In the genomic region with DNA sequence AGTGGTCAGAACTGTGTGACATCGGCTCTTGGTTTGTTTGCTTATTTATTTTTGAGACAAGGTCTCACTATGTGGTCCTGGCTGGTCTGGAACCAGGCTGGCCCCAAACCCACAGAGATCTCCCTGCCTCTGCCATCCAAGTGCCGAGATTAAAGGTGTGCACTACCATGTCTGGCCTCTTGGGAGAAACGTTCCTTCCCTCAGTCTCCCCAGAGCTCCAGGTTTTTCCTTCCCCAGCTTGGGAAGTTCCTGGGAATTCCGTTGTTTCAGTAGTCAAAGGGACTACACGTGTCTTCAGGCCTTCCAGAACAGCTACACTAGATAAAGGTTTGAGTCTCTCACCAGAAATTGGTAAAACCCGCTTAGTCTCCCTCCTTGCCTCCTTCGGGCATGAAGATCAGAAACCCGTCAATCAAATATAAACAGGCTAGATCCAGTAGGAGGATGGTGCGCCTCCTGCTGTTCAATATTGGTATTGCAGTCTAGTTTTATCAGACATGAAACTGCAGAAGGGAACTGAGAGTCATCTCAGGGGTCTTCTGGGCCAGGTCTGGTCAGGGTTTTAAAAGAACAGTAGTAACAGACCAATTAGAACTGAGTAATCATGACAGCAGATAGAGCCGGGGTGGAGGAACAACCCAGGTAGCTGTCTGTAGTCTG, we compare ENCODE assay signal across 8 mouse cellular contexts. TPM values are rescaled to one million over a fixed set of nuclear protein-coding genes. Genes with fewer than 3 reads are reported as not detected.
DNase-seq lines count a peak whose midpoint lies in the region; ATAC-seq and TF ChIP-seq lines count a peak whose summit lies in the region.

No protein-coding gene starts in this region.

- H3K4me1 ChIP-seq in heart, embryonic 12.5 days (replicated peaks): peaks cover 16% of the 10 kb centered on the region
- peaks cover 11% of the 10 kb centered on the region for H3K4me1 ChIP-seq in liver, postnatal 0 days (ENCODE audit: insufficient read depth)

- 38% methylated on average over 10 of the region's 10 CpGs for WGBS in heart, embryonic 12.5 days
- WGBS in liver, postnatal 0 days (ENCODE audit: insufficient replicate concordance): 35% methylated on average over 10 of the region's 10 CpGs

- no peak overlapping the region for H3K9ac ChIP-seq in heart, embryonic 12.5 days
- peak overlapping the region; percentile 70 for H3K9ac ChIP-seq in liver, postnatal 0 days (replicated peaks)

- DNase-seq in heart, postnatal 10 days: peak; percentile 54 to 83
- DNase-seq in urinary bladder, postnatal 25 days (ENCODE audit: low spot score): peak; percentile 49
- no peak for DNase-seq in urinary bladder, postnatal 4 days (ENCODE audit: low spot score in 2 of 2)
- peak; percentile 62 for DNase-seq in embryo, embryonic 9.5 days (ENCODE audit: extremely low spot score)
- peak; percentile 66 for DNase-seq in liver, postnatal 0 days
- peak; percentile 90 for DNase-seq in splenic B cell, adult 2 months (ENCODE audit: low read depth, low spot score)
- DNase-seq in ovary, postnatal 10 days (ENCODE audit: low spot score): no peak

- peaks cover 44% of the 10 kb centered on the region for H3K27me3 ChIP-seq in heart, embryonic 12.5 days (replicated peaks)
- no peaks in the 10 kb centered on the region for H3K27me3 ChIP-seq in liver, postnatal 0 days (ENCODE audit: insufficient read depth, low read length)
- no peaks in the 10 kb centered on the region for H3K27me3 ChIP-seq in splenic B cell, adult 2 months (ENCODE audit: control insufficient read depth, insufficient read depth, low read length, poor library complexity, severe bottlenecking)

- intact Hi-C loops in heart, postnatal 10 days (cut with DNase I): loop anchor here (1.0 kb wide), 1 partner anchor 37 kb away; no protein-coding TSS in a partner anchor

- no peaks in the 10 kb centered on the region for H3K9me3 ChIP-seq in heart, embryonic 12.5 days (replicated peaks)
- no peaks in the 10 kb centered on the region for H3K9me3 ChIP-seq in liver, postnatal 0 days (ENCODE audit: low read length)

- TF ChIP-seq CTCF in liver, postnatal 0 days (IDR thresholded peaks at IDR 0.05; ENCODE audit: low read depth): peak; percentile 89

- H3K27ac ChIP-seq in heart, embryonic 12.5 days (ENCODE audit: poor library complexity, severe bottlenecking): no peak overlapping the region
- peak overlapping the region; percentile 92 for H3K27ac ChIP-seq in liver, postnatal 0 days (ENCODE audit: low read depth)

- ATAC-seq in heart, embryonic 12.5 days (ENCODE audit: insufficient number of reproducible peaks, low FRiP score): no peak
- ATAC-seq in liver, postnatal 0 days: peak; percentile 6; the same call in 1 of the 2 replicates

- no peaks in the 10 kb centered on the region for H3K36me3 ChIP-seq in heart, embryonic 12.5 days
- peaks cover 19% of the 10 kb centered on the region for H3K36me3 ChIP-seq in liver, postnatal 0 days (replicated peaks; ENCODE audit: insufficient read depth, low read length)
- H3K36me3 ChIP-seq in splenic B cell, adult 2 months (ENCODE audit: control insufficient read depth, insufficient read depth, low read length, poor library complexity, severe bottlenecking): no peaks in the 10 kb centered on the region

- H3K4me3 ChIP-seq in heart, embryonic 12.5 days: no peak overlapping the region
- peak overlapping the region; percentile 61 for H3K4me3 ChIP-seq in liver, postnatal 0 days (ENCODE audit: low read depth, low read length)

- H3K4me2 ChIP-seq in heart, embryonic 12.5 days: no peak overlapping the region
- H3K4me2 ChIP-seq in liver, postnatal 0 days (ENCODE audit: low read depth, low read length): peak overlapping the region; percentile 82

- TF ChIP-seq EP300 in liver, postnatal 0 days (IDR thresholded peaks at IDR 0.05; ENCODE audit: low read depth): no peak

RNA-seq across cellular contexts. Expression of a gene that starts 2.5 kb away (rescaled TPM):
- 1 to 10 TPM; 3.4 to 4.2 TPM for total RNA-seq in heart, postnatal 10 days (2021)
- 11.8 and 12.4 TPM in 2 replicates for polyA plus RNA-seq in heart, embryonic 12.5 days (2016; fragmentation: Nextera tagmentation; extraction: Ambion mirVana)
- polyA plus RNA-seq in liver, postnatal 0 days (2015; fragmentation: Nextera tagmentation; extraction: Ambion mirVana): 853 and 957 TPM in 2 replicates

Comparison
In these comparisons a context has a peak if more than half of its experiments do, and no peak if none do; other contexts are left out.
1. DNase-seq: peak in heart, postnatal 10 days (2 of 2), urinary bladder, postnatal 25 days (single experiment), embryo, embryonic 9.5 days (single experiment), liver, postnatal 0 days (single experiment) and splenic B cell, adult 2 months (single experiment); none in urinary bladder, postnatal 4 days (0 of 2) and ovary, postnatal 10 days (single experiment).
2. RNA of a gene that starts 2.5 kb away (polyA plus RNA-seq): 853 to 957 TPM in liver, postnatal 0 days; 11.8 to 12.4 TPM in heart, embryonic 12.5 days; every median in the first group is over 10 times any median in the second.